Mouse (Mus musculus) embryonic fibroblast, embryonic 13.5 days (primary cell): Measurements from ENCODE around the gene Arhgap19.

Experiments used
- CTCF ChIP-seq: IDR thresholded peaks from 2 replicates; pipeline ENCODE4 v1.5.1; 2011; ENCODE audit warnings: mild to moderate bottlenecking, control low read depth, low read length, moderate library complexity, borderline replicate concordance; ENCODE audit not compliant: insufficient read depth
- POLR2A ChIP-seq: IDR thresholded peaks from 2 replicates; pipeline ENCODE4 v1.6.1; 2011; ENCODE audit warnings: low read depth, mild to moderate bottlenecking, control low read depth, low read length, moderate library complexity

GRCm38 (mm10) chr19:41837194-41837916 is 35.5 kb upstream of the Arhgap19 start:
- TF ChIP-seq POLR2A: no peak
- TF ChIP-seq CTCF: no peak
